Mouse (Mus musculus): ENCODE measurements at regions not wholly inside any gene's neighbourhood (a gene's known extent, or its start where the extent isn't known, plus 50 kb on each side); places are given as distances from the start of the nearest gene placed in this dataset.

- H3K27ac ChIP-seq (ENCODE audit: low read depth), result no peak overlapping the region
- ATAC-seq (replicated peaks; ENCODE audit: low FRiP score, low TSS enrichment, low read depth) (no peak), DNase-seq (ENCODE audit: low spot score) (no peak)
- H3K9ac ChIP-seq (ENCODE audit: low read length), result no peak overlapping the region
- H3K4me1 ChIP-seq (replicated peaks; ENCODE audit: control insufficient read depth, insufficient read depth, low read length), result 0 out of 2 replicates have a peak, but pooled peaks cover 10% of the 10 kb centered on the region
- no peak overlapping the region for H3K4me2 ChIP-seq (ENCODE audit: low read length)
- no peaks in the 10 kb centered on the region for H3K9me3 ChIP-seq (ENCODE audit: control insufficient read depth, low read length)
- no peaks in the 10 kb centered on the region for H3K36me3 ChIP-seq (ENCODE audit: control insufficient read depth, insufficient read depth, low read length)
- no peaks in the 10 kb centered on the region for H3K27me3 ChIP-seq (replicated peaks; ENCODE audit: control insufficient read depth, insufficient read depth, low read length)
- 48% methylated on average over 9 of the region's 9 CpGs for WGBS
- H3K4me3 ChIP-seq (ENCODE audit: low read depth, low read length), result no peak overlapping the region
These were observed 94.2 kb upstream of the Klf13 start for GRCm38 (mm10) chr7:64032921-64033354.

GRCm38 (mm10) chr7:64030650-64031049 lies 91.9 kb upstream of the Klf13 start:
- Histone ChIP-seq H3K27ac (ENCODE audit: low read depth) (no peak overlapping the region), H3K9ac (ENCODE audit: low read length) (no peak overlapping the region), H3K4me3 (ENCODE audit: low read depth, low read length) (no peak overlapping the region), H3K36me3 (ENCODE audit: control insufficient read depth, insufficient read depth, low read length) (no peaks in the 10 kb centered on the region), H3K9me3 (ENCODE audit: control insufficient read depth, low read length) (no peaks in the 10 kb centered on the region), H3K4me2 (ENCODE audit: low read length) (no peak overlapping the region), H3K27me3 (replicated peaks; ENCODE audit: control insufficient read depth, insufficient read depth, low read length) (no peaks in the 10 kb centered on the region), H3K4me1 (replicated peaks; ENCODE audit: control insufficient read depth, insufficient read depth, low read length) (0 out of 2 replicates have a peak, but pooled peaks cover 10% of the 10 kb centered on the region)
- DNase-seq (ENCODE audit: low spot score), result no peak
- no peak for ATAC-seq (replicated peaks; ENCODE audit: low FRiP score, low TSS enrichment, low read depth)
- WGBS, result 82% methylated on average over 2 of the region's 2 CpGs

GRCm38 (mm10) chr7:64027100-64027499 lies 88.4 kb upstream of the Klf13 start:
- no peaks in the 10 kb centered on the region for H3K36me3 ChIP-seq (ENCODE audit: control insufficient read depth, insufficient read depth, low read length)
- no peak overlapping the region for H3K4me3 ChIP-seq (ENCODE audit: low read depth, low read length)
- H3K4me1 ChIP-seq (replicated peaks; ENCODE audit: control insufficient read depth, insufficient read depth, low read length), result no peaks in the 10 kb centered on the region
- H3K27ac ChIP-seq (ENCODE audit: low read depth), result no peak overlapping the region
- 88% methylated on average over 7 of the region's 7 CpGs for WGBS
- no peak overlapping the region for H3K9ac ChIP-seq (ENCODE audit: low read length)
- H3K4me2 ChIP-seq (ENCODE audit: low read length), result no peak overlapping the region
- ATAC-seq (replicated peaks; ENCODE audit: low FRiP score, low TSS enrichment, low read depth) (no peak), DNase-seq (ENCODE audit: low spot score) (no peak)
- no peaks in the 10 kb centered on the region for H3K9me3 ChIP-seq (ENCODE audit: control insufficient read depth, low read length)
- H3K27me3 ChIP-seq (replicated peaks; ENCODE audit: control insufficient read depth, insufficient read depth, low read length), result no peaks in the 10 kb centered on the region

- no peak overlapping the region for H3K4me3 ChIP-seq (ENCODE audit: low read depth, low read length)
- no peak overlapping the region for H3K9ac ChIP-seq (ENCODE audit: low read length)
- H3K9me3 ChIP-seq (ENCODE audit: control insufficient read depth, low read length), result no peaks in the 10 kb centered on the region
- H3K36me3 ChIP-seq (ENCODE audit: control insufficient read depth, insufficient read depth, low read length), result no peaks in the 10 kb centered on the region
- no peaks in the 10 kb centered on the region for H3K27me3 ChIP-seq (replicated peaks; ENCODE audit: control insufficient read depth, insufficient read depth, low read length)
- 90% methylated on average over 2 of the region's 2 CpGs for WGBS
- no peak overlapping the region for H3K27ac ChIP-seq (ENCODE audit: low read depth)
- DNase-seq (ENCODE audit: low spot score), result no peak
- H3K4me1 ChIP-seq (replicated peaks; ENCODE audit: control insufficient read depth, insufficient read depth, low read length), result no peaks in the 10 kb centered on the region
- H3K4me2 ChIP-seq (ENCODE audit: low read length), result no peak overlapping the region
- ATAC-seq (replicated peaks; ENCODE audit: low FRiP score, low TSS enrichment, low read depth), result no peak
These were observed 86.4 kb upstream of the Klf13 start for GRCm38 (mm10) chr7:64025155-64025554.

GRCm38 (mm10) chr7:64024253-64024652 lies 85.5 kb upstream of the Klf13 start:
- Histone ChIP-seq H3K9ac (ENCODE audit: low read length) (no peak overlapping the region), H3K9me3 (ENCODE audit: control insufficient read depth, low read length) (no peaks in the 10 kb centered on the region), H3K36me3 (ENCODE audit: control insufficient read depth, insufficient read depth, low read length) (no peaks in the 10 kb centered on the region), H3K27ac (ENCODE audit: low read depth) (no peak overlapping the region), H3K4me3 (ENCODE audit: low read depth, low read length) (no peak overlapping the region), H3K27me3 (replicated peaks; ENCODE audit: control insufficient read depth, insufficient read depth, low read length) (no peaks in the 10 kb centered on the region), H3K4me2 (ENCODE audit: low read length) (no peak overlapping the region), H3K4me1 (replicated peaks; ENCODE audit: control insufficient read depth, insufficient read depth, low read length) (no peaks in the 10 kb centered on the region)
- no peak for DNase-seq (ENCODE audit: low spot score)
- WGBS, result 82% methylated on average over 4 of the region's 4 CpGs
- ATAC-seq (replicated peaks; ENCODE audit: low FRiP score, low TSS enrichment, low read depth), result no peak

- ATAC-seq (replicated peaks; ENCODE audit: low FRiP score, low TSS enrichment, low read depth) (no peak), DNase-seq (ENCODE audit: low spot score) (no peak)
- H3K4me1 ChIP-seq (replicated peaks; ENCODE audit: control insufficient read depth, insufficient read depth, low read length), result no peaks in the 10 kb centered on the region
- H3K9ac ChIP-seq (ENCODE audit: low read length), result no peak overlapping the region
- no peaks in the 10 kb centered on the region for H3K9me3 ChIP-seq (ENCODE audit: control insufficient read depth, low read length)
- no peak overlapping the region for H3K4me3 ChIP-seq (ENCODE audit: low read depth, low read length)
- H3K27me3 ChIP-seq (replicated peaks; ENCODE audit: control insufficient read depth, insufficient read depth, low read length), result no peaks in the 10 kb centered on the region
- no peak overlapping the region for H3K27ac ChIP-seq (ENCODE audit: low read depth)
- H3K4me2 ChIP-seq (ENCODE audit: low read length), result no peak overlapping the region
- 69% methylated on average over 7 of the region's 7 CpGs for WGBS
- no peaks in the 10 kb centered on the region for H3K36me3 ChIP-seq (ENCODE audit: control insufficient read depth, insufficient read depth, low read length)
These were observed 84.2 kb upstream of the Klf13 start for GRCm38 (mm10) chr7:64022711-64023468.

GRCm38 (mm10) chr7:64021241-64022108 lies 82.8 kb upstream of the Klf13 start:
- no peaks in the 10 kb centered on the region for H3K36me3 ChIP-seq (ENCODE audit: control insufficient read depth, insufficient read depth, low read length)
- no peaks in the 10 kb centered on the region for H3K27me3 ChIP-seq (replicated peaks; ENCODE audit: control insufficient read depth, insufficient read depth, low read length)
- 60% methylated on average over 9 of the region's 9 CpGs for WGBS
- ATAC-seq (replicated peaks; ENCODE audit: low FRiP score, low TSS enrichment, low read depth) (peak; percentile 21; the same call in 1 of the 2 replicates), DNase-seq (ENCODE audit: low spot score) (no peak)
- H3K9me3 ChIP-seq (ENCODE audit: control insufficient read depth, low read length), result no peaks in the 10 kb centered on the region
- no peak overlapping the region for H3K4me2 ChIP-seq (ENCODE audit: low read length)
- no peaks in the 10 kb centered on the region for H3K4me1 ChIP-seq (replicated peaks; ENCODE audit: control insufficient read depth, insufficient read depth, low read length)
- H3K9ac ChIP-seq (ENCODE audit: low read length), result no peak overlapping the region
- 0 out of 2 replicates have a peak overlapping the region, but pooled peaks have one; percentile 5 for H3K27ac ChIP-seq (ENCODE audit: low read depth)
- H3K4me3 ChIP-seq (ENCODE audit: low read depth, low read length), result no peak overlapping the region

GRCm38 (mm10) chr7:64018107-64018506 lies 79.4 kb upstream of the Klf13 start:
- Histone ChIP-seq H3K4me1 (replicated peaks; ENCODE audit: control insufficient read depth, insufficient read depth, low read length) (no peaks in the 10 kb centered on the region), H3K9me3 (ENCODE audit: control insufficient read depth, low read length) (no peaks in the 10 kb centered on the region), H3K9ac (ENCODE audit: low read length) (no peak overlapping the region), H3K4me2 (ENCODE audit: low read length) (no peak overlapping the region), H3K27ac (ENCODE audit: low read depth) (no peak overlapping the region), H3K27me3 (replicated peaks; ENCODE audit: control insufficient read depth, insufficient read depth, low read length) (no peaks in the 10 kb centered on the region), H3K4me3 (ENCODE audit: low read depth, low read length) (no peak overlapping the region), H3K36me3 (ENCODE audit: control insufficient read depth, insufficient read depth, low read length) (no peaks in the 10 kb centered on the region)
- DNase-seq (ENCODE audit: low spot score) (no peak), ATAC-seq (replicated peaks; ENCODE audit: low FRiP score, low TSS enrichment, low read depth) (no peak)
- 69% methylated on average over 3 of the region's 3 CpGs for WGBS
